Mouse (Mus musculus) mouse trophoblast stem cell (cell line): ENCODE results near the gene Auh.

Experiments used
- in situ Hi-C, 2 experiments: fragments of 300-500 bp; cut with MseI, MboI; formaldehyde crosslinking; loops; 2 replicates in 1 of 2; 3 replicates in 1 of 2; pipeline ENCODE4 v1.15.1; 2025

The Auh gene

GRCm38 (mm10) chr13:52833748-52834147, 95.7 kb downstream of the Auh start:
- in situ Hi-C loops = no loop called here

GRCm38 (mm10) chr13:52833220-52833619, 96.3 kb downstream of the Auh start:
- in situ Hi-C loops = no loop called here

- in situ Hi-C loops = no loop called here
Observed at GRCm38 (mm10) chr13:52832481-52833170, 96.9 kb downstream of the Auh start.

GRCm38 (mm10) chr13:52831037-52831757, 98.3 kb downstream of the Auh start:
- in situ Hi-C loops = no loop called here

GRCm38 (mm10) chr13:52828946-52829523, 100.4 kb downstream of the Auh start:
- in situ Hi-C loops = no loop called here

- in situ Hi-C loops = no loop called here
Observed at GRCm38 (mm10) chr13:52828217-52828616, 101.3 kb downstream of the Auh start.

- in situ Hi-C loops = no loop called here
Observed at GRCm38 (mm10) chr13:52826666-52827065, 102.8 kb downstream of the Auh start.

GRCm38 (mm10) chr13:52824754-52825153, 104.7 kb downstream of the Auh start:
- in situ Hi-C loops = no loop called here

GRCm38 (mm10) chr13:52822165-52823149, 107.0 kb downstream of the Auh start:
- in situ Hi-C loops = no loop called here

- in situ Hi-C loops = no loop called here
Observed at GRCm38 (mm10) chr13:52821571-52821970, 107.9 kb downstream of the Auh start.

- in situ Hi-C loops = no loop called here
Observed at GRCm38 (mm10) chr13:52819901-52820300, 109.6 kb downstream of the Auh start.

GRCm38 (mm10) chr13:52818760-52819159, 110.7 kb downstream of the Auh start:
- in situ Hi-C loops = no loop called here

GRCm38 (mm10) chr13:52817991-52818491, 111.4 kb downstream of the Auh start:
- in situ Hi-C loops = no loop called here

GRCm38 (mm10) chr13:52813750-52814149, 115.7 kb downstream of the Auh start:
- in situ Hi-C loops = no loop called here

- in situ Hi-C loops = no loop called here
Observed at GRCm38 (mm10) chr13:52812549-52813515, 116.6 kb downstream of the Auh start.

GRCm38 (mm10) chr13:52807722-52808121, 121.8 kb downstream of the Auh start:
- in situ Hi-C loops = no loop called here

- in situ Hi-C loops = no loop called here
Observed at GRCm38 (mm10) chr13:52806029-52806428, 123.5 kb downstream of the Auh start.

- in situ Hi-C loops = no loop called here
Observed at GRCm38 (mm10) chr13:52805581-52805980, 123.9 kb downstream of the Auh start.

GRCm38 (mm10) chr13:52802482-52802881, 127.0 kb downstream of the Auh start:
- in situ Hi-C loops = no loop called here

- in situ Hi-C loops = no loop called here
Observed at GRCm38 (mm10) chr13:52800687-52801341, 128.7 kb downstream of the Auh start.
